Comparison of ENCODE assay signal across 17 mouse cellular contexts in the genomic region with DNA sequence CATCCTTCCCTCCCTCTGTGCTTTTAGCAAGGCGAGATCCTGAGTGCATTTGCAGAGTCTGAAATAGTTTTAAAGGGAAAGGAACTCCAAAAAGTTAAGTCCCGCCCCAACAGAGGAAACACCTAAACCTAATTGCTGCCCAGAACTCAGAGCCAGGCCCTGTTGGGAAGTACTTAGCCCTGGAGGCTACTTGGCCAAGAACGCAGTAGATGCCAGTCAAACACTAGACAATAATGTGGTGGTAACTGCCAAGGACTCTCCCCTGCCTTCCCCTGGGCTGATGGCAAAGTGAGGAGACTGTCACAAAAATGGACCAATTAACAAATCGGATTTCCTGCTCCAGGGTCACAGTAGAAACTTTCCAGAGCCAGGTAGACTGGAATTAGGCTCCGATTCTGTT. TPM values are rescaled to one million over a fixed set of nuclear protein-coding genes. Genes with fewer than 3 reads are reported as not detected.
A peak's percentile ranks its signal among the peaks of the same experiment; 100 is the strongest.
DNase-seq lines count a peak whose midpoint lies in the region; ATAC-seq and TF ChIP-seq lines count a peak whose summit lies in the region.
"Had no signal": no experiment of that assay in that cellular context is flagged by ENCODE, and none has a peak within 500 bp of the region (broad histone marks: within the 10 kb centered on the region; RNA-seq: fewer than 3 reads in every experiment).

No protein-coding gene starts in this region.

- no peak for TF ChIP-seq POLR2A in heart, adult 2 months (IDR thresholded peaks at IDR 0.05; ENCODE audit: insufficient read depth, low read depth, low read length)

- TF ChIP-seq CTCF in heart, adult 2 months (IDR thresholded peaks at IDR 0.05), result no peak
- no peak for TF ChIP-seq CTCF in E14TG2a.4 (conservative IDR thresholded peaks at IDR 0.05; ENCODE audit: low read length)

- no peaks in the 10 kb centered on the region for H3K9me3 ChIP-seq in E14TG2a.4 (ENCODE audit: low read length)
- H3K9me3 ChIP-seq in embryonic facial prominence, embryonic 14.5 days (ENCODE audit: control insufficient read depth, low read length), result no peaks in the 10 kb centered on the region
- H3K9me3 ChIP-seq in liver, embryonic 15.5 days (replicated peaks), result no peaks in the 10 kb centered on the region
- H3K9me3 ChIP-seq: forebrain, embryonic 10.5 days; midbrain, embryonic 10.5 days had no signal

- DNase-seq in heart, adult 2 months, result no peak
- no peak for DNase-seq in heart, postnatal 25 days (ENCODE audit: low spot score)
- no peak for DNase-seq in embryonic facial prominence, embryonic 14.5 days (ENCODE audit: low spot score)
- no peak for DNase-seq in spleen, postnatal 4 days (ENCODE audit: low spot score in 2 of 2)
- no peak for DNase-seq in layer of hippocampus, adult 11-12 months (ENCODE audit: low spot score)
- DNase-seq: B cell, adult 2 months; cerebellum, adult 11-12 months; heart, postnatal 10 days; kidney, adult 8-10 months; lung, postnatal 10 days; right cerebral cortex, postnatal 25 days; thymus, postnatal 4 days had no signal

- peaks cover 5% of the 10 kb centered on the region for H3K4me1 ChIP-seq in heart, adult 2 months (ENCODE audit: control insufficient read depth, insufficient read depth, low read length)
- peaks cover 81% of the 10 kb centered on the region for H3K4me1 ChIP-seq in E14TG2a.4 (replicated peaks; ENCODE audit: low read depth, low read length)
- H3K4me1 ChIP-seq in embryonic facial prominence, embryonic 14.5 days (ENCODE audit: control insufficient read depth, insufficient read depth, low read length), result peaks cover 27% of the 10 kb centered on the region
- H3K4me1 ChIP-seq in liver, embryonic 15.5 days (replicated peaks), result peaks cover 49% of the 10 kb centered on the region

- no peaks in the 10 kb centered on the region for H3K79me2 ChIP-seq in heart, adult 2 months (replicated peaks; ENCODE audit: control insufficient read depth, insufficient read depth, low read length)

- ATAC-seq in embryonic facial prominence, embryonic 14.5 days (ENCODE audit: low read depth), result no peak
- ATAC-seq in liver, embryonic 15.5 days (ENCODE audit: insufficient read depth), result no peak
- no peak for ATAC-seq in cerebellum, adult (ENCODE audit: insufficient number of reproducible peaks, low FRiP score, low TSS enrichment)

- no peaks in the 10 kb centered on the region for H3K36me3 ChIP-seq in heart, adult 2 months (ENCODE audit: control insufficient read depth, insufficient read depth, low read length)
- no peaks in the 10 kb centered on the region for H3K36me3 ChIP-seq in E14TG2a.4 (ENCODE audit: insufficient read depth, low read length)
- no peaks in the 10 kb centered on the region for H3K36me3 ChIP-seq in embryonic facial prominence, embryonic 14.5 days (ENCODE audit: control insufficient read depth, insufficient read depth, low read length)
- H3K36me3 ChIP-seq in liver, embryonic 15.5 days (replicated peaks), result no peaks in the 10 kb centered on the region
- H3K36me3 ChIP-seq: midbrain, embryonic 10.5 days had no signal

- 66% methylated on average over 5 of the region's 5 CpGs for WGBS in heart, adult 2 months
- 68% methylated on average over 5 of the region's 5 CpGs for WGBS in embryonic facial prominence, embryonic 14.5 days
- WGBS in liver, embryonic 15.5 days (ENCODE audit: insufficient replicate concordance), result 79% methylated on average over 5 of the region's 5 CpGs

- peak overlapping the region; percentile 64 for H3K4me2 ChIP-seq in embryonic facial prominence, embryonic 14.5 days (ENCODE audit: low read depth, low read length)
- peak overlapping the region; percentile 78 for H3K4me2 ChIP-seq in liver, embryonic 15.5 days

- H3K27me3 ChIP-seq in heart, adult 2 months (ENCODE audit: control insufficient read depth, insufficient read depth, low read length), result no peaks in the 10 kb centered on the region
- no peaks in the 10 kb centered on the region for H3K27me3 ChIP-seq in E14TG2a.4 (ENCODE audit: insufficient read depth, low read length)
- H3K27me3 ChIP-seq in embryonic facial prominence, embryonic 14.5 days (replicated peaks; ENCODE audit: control insufficient read depth, insufficient read depth, low read length), result no peaks in the 10 kb centered on the region
- H3K27me3 ChIP-seq in liver, embryonic 15.5 days, result no peaks in the 10 kb centered on the region

- intact Hi-C loops in heart, adult 2 months (cut with DNase I), result loop anchor here (2.0 kb wide), 1 partner anchor 23 kb away; a partner anchor contains a TSS
- intact Hi-C loops in heart, postnatal 25 days (cut with DNase I), result no loop called here

- H3K27ac ChIP-seq in heart, adult 2 months, result peak overlapping the region; percentile 87
- H3K27ac ChIP-seq in embryonic facial prominence, embryonic 14.5 days (replicated peaks; ENCODE audit: low read depth, low read length), result peak overlapping the region; percentile 79; the same call in 1 of the 2 replicates
- peak overlapping the region; percentile 99 for H3K27ac ChIP-seq in liver, embryonic 15.5 days (replicated peaks)

- no peak for TF ChIP-seq EP300 in heart, adult 2 months (IDR thresholded peaks at IDR 0.05; ENCODE audit: insufficient read depth, low read depth, low read length)

- H3K9ac ChIP-seq in heart, adult 2 months (ENCODE audit: low read depth, low read length), result no peak overlapping the region
- H3K9ac ChIP-seq in embryonic facial prominence, embryonic 14.5 days (ENCODE audit: low read depth, low read length), result 0 out of 2 replicates have a peak overlapping the region, but pooled peaks have one; percentile 47
- peak overlapping the region; percentile 64; the same call in 1 of the 2 replicates for H3K9ac ChIP-seq in liver, embryonic 15.5 days

- no peak overlapping the region for H3K4me3 ChIP-seq in heart, adult 2 months
- H3K4me3 ChIP-seq in E14TG2a.4 (replicated peaks; ENCODE audit: low read length), result peak overlapping the region; percentile 76
- no peak overlapping the region for H3K4me3 ChIP-seq in embryonic facial prominence, embryonic 14.5 days (ENCODE audit: low read depth, low read length)
- H3K4me3 ChIP-seq in liver, embryonic 15.5 days (replicated peaks), result peak overlapping the region; percentile 62

RNA-seq across cellular contexts. Expression of a gene that starts 1.1 kb away (rescaled TPM):
- 10 to 100 TPM; 43.5 to 58.2 TPM for total RNA-seq in heart, adult 2 months (2021)
- 36.7 and 63.2 TPM in 2 replicates for polyA plus RNA-seq in heart, adult 2 months (2012; rRNA removed)
- total RNA-seq in heart, postnatal 25 days (2021), result 10 to 100 TPM; 27.9 to 33.4 TPM
- 17.9 and 19.7 TPM in 2 replicates for polyA plus RNA-seq in embryonic facial prominence, embryonic 14.5 days (2014; fragmentation: Nextera tagmentation; extraction: Ambion mirVana)
- polyA plus RNA-seq in liver, embryonic 15.5 days (2015; fragmentation: Nextera tagmentation; extraction: Ambion mirVana), result 14.0 and 15.0 TPM in 2 replicates

RNA-seq across cellular contexts. Expression of a gene that starts 23.0 kb away (rescaled TPM):
- 10 to 100 TPM; 21.5 to 22.0 TPM for total RNA-seq in heart, adult 2 months (2021)
- 21.7 and 30.6 TPM in 2 replicates for polyA plus RNA-seq in heart, adult 2 months (2012; rRNA removed)
- 10 to 100 TPM; 20.5 to 21.2 TPM for total RNA-seq in heart, postnatal 25 days (2021)
- polyA plus RNA-seq in embryonic facial prominence, embryonic 14.5 days (2014; fragmentation: Nextera tagmentation; extraction: Ambion mirVana), result 42.7 and 42.8 TPM in 2 replicates
- polyA plus RNA-seq in liver, embryonic 15.5 days (2015; fragmentation: Nextera tagmentation; extraction: Ambion mirVana), result 26.0 and 27.1 TPM in 2 replicates

RNA-seq across cellular contexts. Expression of a gene that starts 34.3 kb away (rescaled TPM):
- total RNA-seq in heart, adult 2 months (2021), result 10 to 100 TPM; 20.5 to 31.5 TPM
- 18.7 and 21.8 TPM in 2 replicates for polyA plus RNA-seq in heart, adult 2 months (2012; rRNA removed)
- 10 to 100 TPM; 20.1 to 22.7 TPM for total RNA-seq in heart, postnatal 25 days (2021)
- polyA plus RNA-seq in embryonic facial prominence, embryonic 14.5 days (2014; fragmentation: Nextera tagmentation; extraction: Ambion mirVana), result 77.8 and 112 TPM in 2 replicates
- 29.7 and 32.3 TPM in 2 replicates for polyA plus RNA-seq in liver, embryonic 15.5 days (2015; fragmentation: Nextera tagmentation; extraction: Ambion mirVana)

Comparison
In these comparisons a context has a peak if more than half of its experiments do, and no peak if none do; other contexts are left out.
1. H3K4me3 ChIP-seq: peak in E14TG2a.4 (single experiment) and liver, embryonic 15.5 days (single experiment); none in heart, adult 2 months (single experiment) and embryonic facial prominence, embryonic 14.5 days (single experiment).
2. Peak in every context shown above with its lines, with median percentiles within 50 percentile points of each other: H3K27ac ChIP-seq.